Mouse (Mus musculus) layer of hippocampus, adult 8-10 months (tissue): ENCODE measurements around the gene Usp15. TPM values are rescaled to one million over a fixed set of nuclear protein-coding genes. Genes with fewer than 3 reads are reported as not detected.
"Not testable (repeated sequence)": the region's sequence is repeated elsewhere in the genome, so short reads cannot be mapped to it uniquely, and the experiment has no call there.

Source experiments
- DNase-seq, 2 experiments: peaks; one replicate each; pipeline ENCODE4 v3.0.0; 2022; ENCODE audit warnings: low spot score in 2 of 2
- total RNA-seq, 4 experiments: library from RNA; stranded (reverse); gene quantifications; 2 replicates each; pipeline ENCODE4 v1.2.4; 2022

The Usp15 gene
- total RNA-seq, result 100 to 1,000 TPM in 1 of 4 experiments, 10 to 100 TPM in 3; 89.3 to 104 (median 95.9) TPM

GRCm38 (mm10) chr10:123196835-123197559, at the start of gene Usp15:
Gene Usp15, minus strand, starts transcription at chr10:123196995.
- peak; percentile 79 to 90 for DNase-seq

- no peak for DNase-seq
Measured at GRCm38 (mm10) chr10:123229420-123229819, 32.6 kb upstream of the Usp15 start.

GRCm38 (mm10) chr10:123222785-123223184, 26.0 kb upstream of the Usp15 start:
- DNase-seq, result no peak

- DNase-seq, result no peak
Measured at GRCm38 (mm10) chr10:123209517-123209916, 12.7 kb upstream of the Usp15 start.

- DNase-seq, result no peak
Measured at GRCm38 (mm10) chr10:123208336-123208735, 11.5 kb upstream of the Usp15 start.

- DNase-seq, result no peak
Measured at GRCm38 (mm10) chr10:123206074-123206473, 9.3 kb upstream of the Usp15 start.

- DNase-seq, result not testable (repeated sequence)
Measured at GRCm38 (mm10) chr10:123205364-123205763, 8.6 kb upstream of the Usp15 start.

- no peak for DNase-seq
Measured at GRCm38 (mm10) chr10:123201981-123202758, 5.4 kb upstream of the Usp15 start.

GRCm38 (mm10) chr10:123201436-123201835, 4.6 kb upstream of the Usp15 start:
- no peak for DNase-seq

GRCm38 (mm10) chr10:123200996-123201395, 4.2 kb upstream of the Usp15 start:
- no peak for DNase-seq

- no peak for DNase-seq
Measured at GRCm38 (mm10) chr10:123200320-123200659, 3.5 kb upstream of the Usp15 start.

- DNase-seq, result no peak
Measured at GRCm38 (mm10) chr10:123199615-123200319, 3.0 kb upstream of the Usp15 start.

- DNase-seq, result no peak
Measured at GRCm38 (mm10) chr10:123199119-123199518, 2.3 kb upstream of the Usp15 start.

- no peak for DNase-seq
Measured at GRCm38 (mm10) chr10:123198183-123198582, 1.4 kb upstream of the Usp15 start.

- no peak for DNase-seq
Measured at GRCm38 (mm10) chr10:123195961-123196834, 597 bp downstream of the Usp15 start.

GRCm38 (mm10) chr10:123195501-123195900, 1.3 kb downstream of the Usp15 start:
- no peak for DNase-seq

- DNase-seq, result no peak
Measured at GRCm38 (mm10) chr10:123191038-123191437, 5.8 kb downstream of the Usp15 start.

- DNase-seq, result no peak
Measured at GRCm38 (mm10) chr10:123187337-123187736, 9.5 kb downstream of the Usp15 start.

GRCm38 (mm10) chr10:123185907-123186306, 10.9 kb downstream of the Usp15 start:
- no peak for DNase-seq

GRCm38 (mm10) chr10:123183743-123184142, 13.1 kb downstream of the Usp15 start:
- no peak for DNase-seq

GRCm38 (mm10) chr10:123183243-123183642, 13.6 kb downstream of the Usp15 start:
- peak in 1 of 2 experiments; percentile 33 for DNase-seq
